Mouse (Mus musculus): ENCODE data around the gene Ggta1. TPM values are rescaled to one million over a fixed set of nuclear protein-coding genes. Genes with fewer than 3 reads are reported as not detected.

Gene Ggta1
- polyA plus RNA-seq, 1 experiment from 2014 or later = 7.1 TPM

DNA sequence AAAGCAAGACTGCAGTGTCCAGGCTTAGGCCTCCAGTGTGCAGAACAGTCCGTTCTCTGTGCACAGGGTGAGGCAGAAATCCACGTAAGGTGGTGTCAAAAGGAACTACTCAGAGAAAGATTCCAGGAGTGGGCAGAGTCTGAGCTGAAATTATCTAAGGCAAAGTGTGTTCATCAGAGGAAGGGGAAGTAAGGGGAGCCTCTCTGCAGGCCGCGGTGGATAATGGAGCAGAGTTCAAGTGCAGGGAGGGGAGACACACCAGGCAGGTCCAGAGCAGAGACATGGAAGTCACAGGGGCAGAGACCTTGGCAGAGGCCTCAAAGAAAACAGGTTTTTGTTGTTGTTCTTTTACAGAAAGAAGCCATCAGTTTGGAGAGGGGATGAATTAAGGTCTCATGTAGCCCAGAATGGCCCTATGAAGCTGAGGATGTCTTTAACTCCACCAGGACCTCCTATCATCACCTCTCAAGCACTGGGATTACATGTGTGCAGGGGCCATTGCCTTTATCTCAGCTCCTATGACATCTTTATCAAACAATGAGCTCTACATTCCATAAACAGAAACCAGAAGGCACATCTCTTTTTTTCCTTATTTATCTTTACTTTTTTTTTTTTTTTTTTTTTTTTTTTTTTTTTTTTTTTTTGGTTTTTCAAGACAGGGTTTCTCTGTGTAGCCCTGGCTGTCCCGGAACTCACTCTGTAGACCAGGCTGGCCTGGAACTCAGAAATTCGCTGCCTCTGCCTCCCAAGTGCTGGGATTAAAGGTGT lies 42.7 kb upstream of the Ggta1 start:
- H3K27ac ChIP-seq (ENCODE audit: low read depth, low read length) = no peak overlapping the region
- 88% methylated on average over 6 of the region's 6 CpGs for WGBS
- no peak overlapping the region for H3K9ac ChIP-seq (ENCODE audit: low read depth, low read length)
- no peaks in the 10 kb centered on the region for H3K9me3 ChIP-seq (ENCODE audit: control insufficient read depth, low read length)
- no peaks in the 10 kb centered on the region for H3K36me3 ChIP-seq (ENCODE audit: control insufficient read depth, insufficient read depth, low read length)
- H3K27me3 ChIP-seq (replicated peaks; ENCODE audit: control insufficient read depth, insufficient read depth, low read length) = no peaks in the 10 kb centered on the region
- no peak for ATAC-seq
- peaks cover 7% of the 10 kb centered on the region for H3K4me1 ChIP-seq (ENCODE audit: control insufficient read depth, insufficient read depth, low read depth, low read length)
- H3K4me2 ChIP-seq (ENCODE audit: low read length) = no peak overlapping the region
- no peak overlapping the region for H3K4me3 ChIP-seq (ENCODE audit: low read length)

DNA sequence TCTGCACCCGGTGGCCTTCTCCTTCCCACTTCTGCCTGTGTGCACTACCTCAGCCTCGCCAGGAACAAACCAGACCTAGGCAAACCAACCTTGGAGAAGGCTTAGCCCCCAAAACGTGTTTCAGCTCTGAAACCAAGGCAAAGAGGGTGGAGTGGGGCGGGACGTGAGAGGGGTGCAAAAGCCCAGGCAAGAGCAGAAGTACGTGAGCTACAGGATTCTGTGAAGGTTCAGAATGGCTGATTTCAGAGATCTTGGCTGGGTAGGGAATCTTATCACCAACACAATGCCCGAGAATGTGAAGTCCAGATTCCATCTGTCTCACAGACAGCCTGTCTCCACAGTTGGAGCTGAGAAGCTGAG lies 41.4 kb upstream of the Ggta1 start:
- Histone ChIP-seq H3K4me3 (ENCODE audit: low read length) (no peak overlapping the region), H3K9me3 (ENCODE audit: control insufficient read depth, low read length) (no peaks in the 10 kb centered on the region), H3K9ac (ENCODE audit: low read depth, low read length) (no peak overlapping the region), H3K27ac (ENCODE audit: low read depth, low read length) (no peak overlapping the region), H3K27me3 (replicated peaks; ENCODE audit: control insufficient read depth, insufficient read depth, low read length) (no peaks in the 10 kb centered on the region), H3K4me2 (ENCODE audit: low read length) (no peak overlapping the region), H3K4me1 (ENCODE audit: control insufficient read depth, insufficient read depth, low read depth, low read length) (peaks cover 7% of the 10 kb centered on the region), H3K36me3 (ENCODE audit: control insufficient read depth, insufficient read depth, low read length) (no peaks in the 10 kb centered on the region)
- no peak for ATAC-seq
- 75% methylated on average over 7 of the region's 7 CpGs for WGBS

DNA sequence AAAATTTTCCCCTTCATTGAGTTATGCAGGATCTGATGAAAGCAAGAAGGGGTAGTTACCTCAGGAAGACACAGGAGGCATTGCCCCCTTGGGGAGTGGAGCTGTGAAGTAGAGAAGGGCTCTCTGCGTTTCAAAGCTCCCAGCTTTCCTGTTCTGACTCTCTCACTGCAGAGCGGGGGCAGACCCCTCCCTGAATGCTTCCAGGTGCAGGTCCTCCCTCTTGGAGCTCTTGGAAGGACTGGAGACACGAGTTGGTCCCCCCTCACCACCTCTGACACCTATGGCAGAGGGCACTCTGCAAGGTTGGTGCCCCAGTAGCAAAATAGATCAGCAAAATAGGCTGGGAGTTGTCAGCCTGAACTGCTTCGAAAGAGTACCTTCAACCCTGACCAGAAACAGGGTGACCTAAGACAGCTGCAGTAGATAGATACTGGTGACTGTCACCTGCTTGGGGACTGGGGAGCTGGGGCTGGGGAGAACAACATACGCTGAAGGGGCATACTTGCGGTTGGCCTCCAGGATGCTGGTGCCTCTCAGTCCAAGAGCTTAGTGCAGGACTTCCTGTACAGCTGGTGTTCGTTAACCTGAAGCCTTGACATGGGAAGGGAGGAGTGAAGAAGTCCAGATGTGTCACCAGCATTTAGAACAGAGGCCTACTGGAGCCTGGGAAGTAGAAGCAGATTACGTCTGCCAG lies 40.8 kb upstream of the Ggta1 start:
- no peak overlapping the region for H3K9ac ChIP-seq (ENCODE audit: low read depth, low read length)
- peaks cover 7% of the 10 kb centered on the region for H3K4me1 ChIP-seq (ENCODE audit: control insufficient read depth, insufficient read depth, low read depth, low read length)
- H3K4me2 ChIP-seq (ENCODE audit: low read length) = no peak overlapping the region
- H3K4me3 ChIP-seq (ENCODE audit: low read length) = no peak overlapping the region
- no peaks in the 10 kb centered on the region for H3K9me3 ChIP-seq (ENCODE audit: control insufficient read depth, low read length)
- no peaks in the 10 kb centered on the region for H3K36me3 ChIP-seq (ENCODE audit: control insufficient read depth, insufficient read depth, low read length)
- no peak overlapping the region for H3K27ac ChIP-seq (ENCODE audit: low read depth, low read length)
- H3K27me3 ChIP-seq (replicated peaks; ENCODE audit: control insufficient read depth, insufficient read depth, low read length) = no peaks in the 10 kb centered on the region
- WGBS = 69% methylated on average over 8 of the region's 8 CpGs
- ATAC-seq = no peak

DNA sequence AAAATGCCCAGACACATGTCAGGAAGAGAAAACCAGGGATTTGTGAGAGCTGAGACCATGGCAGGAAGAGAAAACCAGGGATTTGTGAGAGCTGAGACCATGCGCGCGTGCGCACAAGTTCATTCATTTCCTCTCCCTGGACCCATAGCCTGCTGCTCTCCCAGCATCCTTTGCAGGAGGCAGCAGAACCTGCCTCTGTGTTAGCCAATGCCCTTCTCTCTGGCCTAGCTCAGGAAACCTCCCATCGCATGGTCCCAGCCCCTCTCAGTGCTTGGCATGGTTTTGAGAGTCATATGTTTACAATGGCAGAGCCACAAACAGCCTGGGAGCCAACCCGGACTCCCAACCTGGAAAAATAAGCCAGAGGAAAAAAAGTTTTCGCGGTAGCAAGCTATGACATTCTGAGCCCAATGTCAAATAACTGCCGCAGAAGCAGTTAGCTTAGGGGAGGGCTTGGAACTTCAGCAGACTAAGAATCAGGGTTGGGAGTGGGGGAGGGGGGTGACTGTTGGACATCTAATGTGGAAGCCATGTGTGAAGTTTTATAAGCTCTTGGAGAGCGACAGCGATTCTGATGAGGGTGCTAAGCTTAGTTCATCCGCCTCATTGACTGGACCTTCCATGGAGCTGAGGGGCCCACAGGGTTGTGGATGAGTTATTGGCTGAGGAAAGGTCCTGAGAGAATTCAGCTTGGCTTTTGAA lies 40.1 kb upstream of the Ggta1 start:
- H3K4me2 ChIP-seq (ENCODE audit: low read length) = no peak overlapping the region
- H3K9me3 ChIP-seq (ENCODE audit: control insufficient read depth, low read length) = no peaks in the 10 kb centered on the region
- H3K27me3 ChIP-seq (replicated peaks; ENCODE audit: control insufficient read depth, insufficient read depth, low read length) = no peaks in the 10 kb centered on the region
- H3K36me3 ChIP-seq (ENCODE audit: control insufficient read depth, insufficient read depth, low read length) = no peaks in the 10 kb centered on the region
- ATAC-seq = 0 out of 2 replicates have a peak, but pooled peaks have one; percentile 17
- H3K9ac ChIP-seq (ENCODE audit: low read depth, low read length) = no peak overlapping the region
- peaks cover 7% of the 10 kb centered on the region for H3K4me1 ChIP-seq (ENCODE audit: control insufficient read depth, insufficient read depth, low read depth, low read length)
- 81% methylated on average over 12 of the region's 12 CpGs for WGBS
- no peak overlapping the region for H3K4me3 ChIP-seq (ENCODE audit: low read length)
- no peak overlapping the region for H3K27ac ChIP-seq (ENCODE audit: low read depth, low read length)

DNA sequence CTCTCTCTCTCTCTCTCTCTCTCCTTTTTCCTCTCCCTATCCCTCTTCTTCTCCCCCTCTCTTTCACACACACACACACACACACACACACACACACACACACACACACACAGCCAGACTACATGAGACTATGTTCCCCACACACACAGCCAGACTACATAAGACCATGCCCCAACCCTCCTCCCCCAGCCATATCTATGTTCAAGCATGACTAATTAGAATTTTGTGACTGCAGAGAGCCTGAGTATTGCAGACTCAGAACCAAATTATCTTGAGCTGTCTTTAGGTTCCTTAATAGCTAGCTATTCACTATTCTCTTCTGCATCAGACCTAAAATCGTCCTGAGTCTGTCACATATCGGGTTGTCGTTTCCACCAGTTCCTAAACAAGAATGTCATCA lies 39.5 kb upstream of the Ggta1 start:
- H3K27me3 ChIP-seq (replicated peaks; ENCODE audit: control insufficient read depth, insufficient read depth, low read length) = no peaks in the 10 kb centered on the region
- H3K4me3 ChIP-seq (ENCODE audit: low read length) = no peak overlapping the region
- peaks cover 7% of the 10 kb centered on the region for H3K4me1 ChIP-seq (ENCODE audit: control insufficient read depth, insufficient read depth, low read depth, low read length)
- H3K36me3 ChIP-seq (ENCODE audit: control insufficient read depth, insufficient read depth, low read length) = no peaks in the 10 kb centered on the region
- WGBS = 78% methylated on average over 3 of the region's 3 CpGs
- ATAC-seq = no peak
- no peak overlapping the region for H3K27ac ChIP-seq (ENCODE audit: low read depth, low read length)
- no peaks in the 10 kb centered on the region for H3K9me3 ChIP-seq (ENCODE audit: control insufficient read depth, low read length)
- H3K9ac ChIP-seq (ENCODE audit: low read depth, low read length) = no peak overlapping the region
- no peak overlapping the region for H3K4me2 ChIP-seq (ENCODE audit: low read length)

DNA sequence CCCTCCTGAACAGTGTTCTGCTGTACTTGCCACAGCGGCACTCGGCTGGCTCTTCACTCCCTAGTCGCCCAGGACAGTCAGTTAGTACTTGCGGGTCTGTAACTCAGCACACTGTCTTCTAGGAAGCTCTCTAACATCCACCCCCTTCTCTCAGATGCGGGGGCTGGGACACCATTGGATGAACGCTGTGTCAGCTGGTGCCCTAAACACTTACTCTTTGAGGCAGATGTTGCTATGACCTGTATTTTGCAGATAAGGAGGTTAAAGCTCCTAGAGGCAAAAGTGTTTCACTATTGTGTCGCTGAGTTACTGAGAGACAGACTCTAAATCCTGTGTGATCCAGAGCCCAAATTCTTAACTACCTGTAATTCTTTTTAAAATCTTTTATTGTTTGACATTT lies 36.4 kb upstream of the Ggta1 start:
- Histone ChIP-seq H3K9ac (ENCODE audit: low read depth, low read length) (no peak overlapping the region), H3K27ac (ENCODE audit: low read depth, low read length) (no peak overlapping the region), H3K9me3 (ENCODE audit: control insufficient read depth, low read length) (no peaks in the 10 kb centered on the region), H3K4me2 (ENCODE audit: low read length) (no peak overlapping the region), H3K4me3 (ENCODE audit: low read length) (no peak overlapping the region), H3K27me3 (replicated peaks; ENCODE audit: control insufficient read depth, insufficient read depth, low read length) (no peaks in the 10 kb centered on the region), H3K36me3 (ENCODE audit: control insufficient read depth, insufficient read depth, low read length) (no peaks in the 10 kb centered on the region), H3K4me1 (ENCODE audit: control insufficient read depth, insufficient read depth, low read depth, low read length) (peaks cover 2% of the 10 kb centered on the region; the same call in 1 of the 2 replicates)
- ATAC-seq = no peak
- WGBS = 84% methylated on average over 7 of the region's 7 CpGs

DNA sequence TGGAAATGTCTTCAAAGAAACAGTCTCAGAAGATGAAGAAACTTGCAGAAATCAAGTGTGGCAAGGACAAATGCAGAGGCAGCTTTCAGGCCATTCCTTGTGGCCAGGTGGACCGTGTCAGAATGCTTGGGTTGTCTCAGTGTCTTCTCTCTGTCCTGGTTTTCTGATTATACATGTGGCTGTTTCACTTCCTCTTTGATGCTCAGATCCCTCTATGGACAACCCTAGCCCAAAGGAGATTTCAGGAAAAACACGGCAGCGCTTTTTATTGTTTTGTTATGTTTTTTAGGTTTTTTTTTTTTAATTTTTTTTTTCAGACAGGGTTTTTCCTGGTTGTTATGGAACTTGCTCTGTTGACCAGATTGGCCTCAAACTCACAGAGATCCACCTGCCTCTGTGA lies 35.9 kb upstream of the Ggta1 start:
- H3K4me3 ChIP-seq (ENCODE audit: low read length) = no peak overlapping the region

DNA sequence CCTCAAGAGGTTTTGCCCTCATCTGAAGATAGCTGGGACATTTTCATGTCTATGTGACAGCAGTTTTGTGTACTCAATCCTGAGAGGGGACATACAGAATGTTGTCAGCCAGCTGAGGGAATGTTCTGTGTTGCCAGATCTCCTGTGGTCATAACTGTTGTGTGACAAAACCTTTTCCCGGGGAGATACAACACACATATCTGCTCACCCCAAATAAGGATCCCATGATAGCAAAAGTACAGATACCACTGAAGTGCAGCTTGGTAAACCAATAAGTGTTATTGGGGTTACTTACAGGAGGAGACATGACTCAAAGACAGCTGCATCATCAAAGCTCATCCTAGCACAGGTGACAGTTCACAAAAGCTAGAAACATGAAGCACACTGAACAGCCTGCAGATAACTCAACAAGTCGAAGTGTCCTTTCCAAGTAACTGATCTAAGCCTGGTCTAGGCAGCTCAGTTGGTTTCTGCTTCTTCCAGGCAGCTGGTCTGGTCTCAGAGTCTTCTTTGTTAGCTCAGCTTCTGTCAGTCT lies 34.7 kb upstream of the Ggta1 start:
- Histone ChIP-seq H3K9ac (ENCODE audit: low read depth, low read length) (no peak overlapping the region), H3K4me1 (ENCODE audit: control insufficient read depth, insufficient read depth, low read depth, low read length) (no peaks in the 10 kb centered on the region), H3K9me3 (ENCODE audit: control insufficient read depth, low read length) (no peaks in the 10 kb centered on the region), H3K36me3 (ENCODE audit: control insufficient read depth, insufficient read depth, low read length) (no peaks in the 10 kb centered on the region), H3K4me3 (ENCODE audit: low read length) (no peak overlapping the region), H3K27me3 (replicated peaks; ENCODE audit: control insufficient read depth, insufficient read depth, low read length) (no peaks in the 10 kb centered on the region), H3K27ac (ENCODE audit: low read depth, low read length) (no peak overlapping the region), H3K4me2 (ENCODE audit: low read length) (no peak overlapping the region)
- ATAC-seq = no peak
- 79% methylated on average over 2 of the region's 2 CpGs for WGBS

More for the DNA sequence above, 35.9 kb upstream of the Ggta1 start:
- H3K27ac ChIP-seq (ENCODE audit: low read depth, low read length) = no peak overlapping the region
- no peak overlapping the region for H3K9ac ChIP-seq (ENCODE audit: low read depth, low read length)
- ATAC-seq = no peak
- peaks cover 2% of the 10 kb centered on the region; the same call in 1 of the 2 replicates for H3K4me1 ChIP-seq (ENCODE audit: control insufficient read depth, insufficient read depth, low read depth, low read length)
- WGBS = 83% methylated on average over 3 of the region's 3 CpGs
- H3K4me2 ChIP-seq (ENCODE audit: low read length) = no peak overlapping the region
- no peaks in the 10 kb centered on the region for H3K9me3 ChIP-seq (ENCODE audit: control insufficient read depth, low read length)
- H3K27me3 ChIP-seq (replicated peaks; ENCODE audit: control insufficient read depth, insufficient read depth, low read length) = no peaks in the 10 kb centered on the region
- no peaks in the 10 kb centered on the region for H3K36me3 ChIP-seq (ENCODE audit: control insufficient read depth, insufficient read depth, low read length)

Data from hindbrain, embryonic 16.5 days (tissue).